Mouse (Mus musculus) left cerebral cortex, postnatal 25 days (tissue): ENCODE measurements around the gene Ywhae. TPM values are rescaled to one million over a fixed set of nuclear protein-coding genes. Genes with fewer than 3 reads are reported as not detected.
"Not testable (repeated sequence)": the region's sequence is repeated elsewhere in the genome, so short reads cannot be mapped to it uniquely, and the experiment has no call there.

Experiments
- DNase-seq, 2 experiments: peaks; one replicate each; pipeline ENCODE4 v3.0.0; 2022; ENCODE audit warnings: low spot score in 2 of 2, mixed read lengths in 1 of 2
- intact Hi-C: fragments of 180-260 bp; cut with DNase I; formaldehyde crosslinking; loops from one replicate; pipeline ENCODE4 v1.15.1; 2025
- total RNA-seq, 2 experiments: library from RNA; stranded (reverse); gene quantifications; 2 replicates each; pipeline ENCODE4 v1.2.3; 2021

Gene Ywhae
- total RNA-seq, result 1,000 to 10,000 TPM in 1 of 2 experiments, 100 to 1,000 TPM in 1; 981 to 1,083 TPM

DNA sequence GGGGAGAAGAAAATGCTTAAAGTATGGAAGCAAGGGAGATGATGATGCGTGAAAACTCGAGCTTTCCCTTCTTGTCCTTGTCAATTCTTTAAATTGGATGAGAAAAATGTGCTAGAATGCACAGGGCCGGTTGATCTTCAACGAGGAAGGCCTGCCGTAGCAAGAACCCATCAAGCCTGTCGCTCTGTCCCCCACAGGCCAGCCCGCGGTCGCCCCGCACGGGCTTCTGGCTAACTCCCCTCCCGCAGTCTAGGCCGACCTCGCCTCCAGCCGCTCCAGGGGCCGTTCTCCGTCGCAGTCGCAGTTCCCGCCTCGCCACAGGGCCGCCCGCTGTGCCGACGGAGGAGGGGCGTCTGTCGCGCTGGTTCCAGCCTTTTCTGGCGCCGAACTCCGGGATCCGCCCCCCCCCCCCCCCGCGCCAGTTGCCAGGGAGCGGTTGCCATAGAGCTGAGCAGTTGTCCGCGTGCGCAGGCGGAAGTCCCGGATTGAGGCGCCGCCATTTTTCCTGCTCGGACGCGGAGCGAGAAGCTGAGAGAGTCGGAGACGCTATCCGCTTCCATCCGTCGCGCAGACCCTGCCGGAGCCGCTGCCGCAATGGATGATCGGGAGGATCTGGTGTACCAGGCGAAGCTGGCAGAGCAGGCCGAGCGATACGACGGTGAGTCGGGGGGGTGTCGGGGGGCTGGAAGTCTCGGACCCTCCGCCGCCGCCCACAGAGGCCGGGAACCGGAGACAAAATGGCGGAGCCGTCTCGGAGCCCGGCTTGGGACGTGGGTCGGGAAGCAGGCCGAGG lies at the start of gene Ywhae:
Gene Ywhae, plus strand, starts transcription at position 436 of the 793 bp plus-strand sequence.
- intact Hi-C loops, result loop anchor here (2.0 kb wide), 1 partner anchor 54 kb away; the partner anchor contains the start of gene Crk
- DNase-seq, result peak; percentile 91 to 95

DNA sequence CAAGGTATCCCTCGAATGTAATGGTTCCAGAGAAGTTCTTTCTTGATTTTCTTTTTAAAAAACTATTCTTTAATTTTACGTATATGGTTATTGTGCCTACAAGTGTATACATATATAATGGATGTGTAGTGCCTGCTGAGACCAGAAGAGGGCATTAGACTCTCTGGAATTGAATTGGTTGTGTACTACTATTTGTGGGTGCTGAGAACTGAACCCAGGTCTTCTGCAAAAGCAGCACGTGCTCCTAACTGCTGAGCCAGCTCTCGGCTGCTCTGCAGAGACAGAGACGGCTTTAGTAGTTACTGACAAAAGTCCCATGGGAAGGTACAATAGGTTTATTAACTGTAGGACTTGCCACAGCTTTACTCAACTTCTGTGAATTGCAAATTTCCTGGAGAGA lies 48.2 kb upstream of the Ywhae start:
- intact Hi-C loops, result no loop called here
- DNase-seq, result no peak

DNA sequence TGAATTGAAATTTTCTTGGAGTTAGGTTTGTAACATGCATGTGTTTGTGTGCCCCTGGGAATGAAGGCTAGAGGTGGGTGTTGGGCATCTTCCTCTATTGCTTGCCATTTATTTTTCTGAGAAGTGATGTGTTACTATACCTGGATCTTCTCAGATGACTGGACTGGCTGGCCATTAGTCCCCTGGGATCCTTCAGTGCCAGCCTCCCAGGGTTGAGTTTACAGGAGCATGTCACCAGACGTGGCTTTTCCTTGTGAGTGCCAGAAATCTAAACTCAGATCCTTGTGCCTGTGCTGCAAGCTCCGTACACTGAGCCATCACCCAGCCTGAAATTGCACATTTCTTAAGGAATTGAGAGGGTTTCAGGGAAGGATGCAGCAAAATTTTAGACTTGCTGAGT lies 47.7 kb upstream of the Ywhae start:
- no peak for DNase-seq
- intact Hi-C loops, result no loop called here

DNA sequence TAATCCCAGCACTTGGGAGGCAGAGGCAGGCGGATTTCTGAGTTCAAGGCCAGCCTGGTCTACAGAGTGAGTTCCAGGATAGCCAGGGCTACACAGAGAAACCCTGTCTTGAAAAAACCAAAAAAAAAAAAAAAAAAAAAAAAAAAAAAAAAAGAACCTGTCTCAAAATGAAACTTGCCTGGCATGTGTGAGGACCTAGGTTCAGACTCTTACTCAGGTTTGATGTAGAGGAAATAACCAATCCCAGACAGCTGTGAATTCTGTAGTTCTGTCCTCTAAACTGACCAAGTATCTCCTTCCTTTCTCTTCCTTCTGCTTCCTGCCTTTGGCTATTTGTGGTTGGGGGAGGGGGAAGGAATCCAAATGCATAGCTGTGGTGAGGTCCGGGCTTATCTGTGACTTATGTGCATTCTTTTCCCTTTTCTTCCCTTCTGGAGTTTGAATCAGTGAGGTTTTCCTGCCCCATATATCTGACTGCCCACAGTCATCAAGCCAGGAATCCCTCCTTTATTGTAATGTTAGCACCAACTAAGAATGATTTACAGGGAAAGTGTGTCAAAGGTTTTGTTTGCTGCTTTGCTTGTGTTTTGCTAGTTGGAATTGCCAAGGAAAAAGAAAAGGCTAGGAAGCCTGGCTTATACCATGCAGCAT lies 45.2 kb upstream of the Ywhae start:
- intact Hi-C loops, result no loop called here
- DNase-seq, result no peak

DNA sequence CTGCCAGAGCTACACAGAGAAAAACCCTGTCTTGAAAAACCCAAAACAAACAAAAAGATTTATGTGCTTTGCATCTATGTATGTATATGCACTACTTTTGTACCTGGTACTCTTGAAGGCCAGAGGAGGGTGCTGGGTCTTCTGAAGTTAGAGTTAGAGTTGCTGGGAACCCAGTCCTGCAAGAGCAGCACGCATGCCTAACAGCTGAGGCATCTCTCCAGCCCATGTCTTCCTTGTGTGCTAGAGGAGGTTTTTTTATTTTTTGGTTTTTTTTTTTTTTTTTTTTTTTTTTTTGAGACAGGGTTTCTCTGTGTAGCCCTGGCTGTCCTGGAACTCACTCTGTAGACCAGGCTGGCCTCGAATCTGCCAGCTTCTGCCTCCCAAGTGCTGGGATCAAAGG lies 44.5 kb upstream of the Ywhae start:
- intact Hi-C loops, result no loop called here
- DNase-seq, result no peak

DNA sequence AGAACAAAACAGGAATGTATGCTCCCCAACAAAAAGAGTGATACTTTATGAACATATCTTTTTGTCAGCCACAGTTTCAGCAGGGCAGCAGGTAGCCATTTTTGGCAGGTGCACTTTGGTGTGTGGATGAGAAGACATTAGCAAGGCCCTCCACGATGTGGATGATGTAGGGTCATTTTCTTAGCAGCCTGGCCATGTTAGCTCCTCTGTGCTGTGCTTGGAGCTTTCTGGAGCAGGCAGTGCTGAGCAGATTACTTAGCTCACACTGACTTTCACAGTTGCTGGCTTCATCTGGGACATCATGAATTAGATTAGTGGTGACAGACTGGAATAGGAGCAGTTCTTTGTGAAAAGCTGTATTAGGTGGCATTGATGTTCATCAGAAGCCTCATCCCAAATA lies 42.7 kb upstream of the Ywhae start:
- intact Hi-C loops, result no loop called here
- DNase-seq, result no peak

DNA sequence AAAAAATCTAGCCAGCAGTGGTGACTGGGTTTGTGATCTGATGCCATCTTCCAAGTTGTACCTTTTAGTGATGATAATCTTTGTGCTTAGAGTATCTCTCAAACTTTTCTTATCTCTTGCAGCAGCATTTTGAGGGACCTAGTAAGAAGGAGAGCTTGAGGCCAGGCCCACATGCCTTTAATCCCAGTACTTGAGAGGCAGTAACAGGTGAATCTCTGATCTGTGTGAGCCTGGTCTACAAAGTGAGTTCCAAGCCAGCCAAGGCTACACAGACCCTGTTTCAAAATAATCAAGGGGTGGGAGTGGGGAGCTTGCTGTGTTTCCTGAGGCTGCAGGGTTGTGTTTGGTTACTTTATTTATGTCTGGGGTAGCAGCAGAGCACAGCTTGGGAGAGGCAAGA lies 41.6 kb upstream of the Ywhae start:
- DNase-seq, result no peak
- intact Hi-C loops, result no loop called here

DNA sequence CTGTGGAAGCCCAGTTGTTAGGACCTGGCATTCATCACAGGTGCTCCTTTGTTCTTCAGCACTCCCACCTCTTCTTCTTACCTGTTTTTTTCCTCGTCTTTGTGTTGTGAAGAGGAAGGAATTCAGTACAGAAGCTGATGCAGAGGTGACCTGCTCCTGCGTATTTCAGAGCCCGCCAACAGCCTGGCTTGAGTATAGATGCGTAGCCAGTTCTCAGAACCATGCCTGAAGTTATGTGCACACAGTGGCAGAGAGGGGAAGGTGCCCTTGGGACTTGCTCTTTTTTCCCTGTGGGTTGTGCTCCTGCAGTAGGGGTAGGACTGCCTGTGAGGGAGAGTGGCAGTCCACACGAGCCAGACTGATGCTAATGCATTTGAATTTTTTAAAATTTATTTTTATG lies 39.1 kb upstream of the Ywhae start:
- DNase-seq, result no peak
- intact Hi-C loops, result no loop called here

DNA sequence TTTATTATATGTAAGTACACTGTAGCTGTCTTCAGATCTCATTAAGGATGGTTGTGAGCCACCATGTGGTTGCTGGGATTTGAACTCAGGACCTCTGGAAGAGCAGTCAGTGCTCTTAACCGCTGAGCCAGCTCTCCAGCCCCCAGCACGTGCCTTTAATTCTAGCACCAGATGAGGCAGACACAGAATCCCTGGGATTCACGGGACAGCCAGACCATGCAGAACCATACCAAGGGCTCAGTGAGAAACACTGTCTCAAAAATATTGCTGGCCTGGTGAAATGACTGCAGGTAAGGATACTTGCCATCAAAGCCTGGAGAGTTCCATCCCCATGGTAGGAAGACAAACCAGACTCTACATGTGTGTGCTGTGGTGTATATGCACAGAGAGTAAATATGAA lies 35.2 kb upstream of the Ywhae start:
- DNase-seq, intact Hi-C loops: not testable (repeated sequence)

DNA sequence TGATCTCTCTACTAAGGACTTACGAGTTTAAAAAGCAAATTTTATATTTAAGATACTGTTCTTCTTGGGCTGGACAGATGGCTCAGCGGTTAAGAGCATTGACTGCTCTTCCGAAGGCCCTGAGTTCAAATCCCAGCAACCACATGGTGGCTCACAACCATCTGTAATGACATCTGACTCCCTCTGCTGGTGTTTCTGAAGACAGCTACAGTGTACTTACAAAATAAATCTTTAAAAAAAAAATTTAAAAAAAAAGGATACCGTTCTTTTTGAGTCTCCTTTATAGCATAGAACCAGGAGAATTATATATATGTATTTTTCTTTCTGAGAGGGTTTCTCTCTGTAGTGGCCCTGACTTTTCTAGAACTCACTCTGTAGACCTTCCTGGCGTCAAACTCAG lies 32.1 kb upstream of the Ywhae start:
- no peak for DNase-seq
- intact Hi-C loops, result no loop called here

DNA sequence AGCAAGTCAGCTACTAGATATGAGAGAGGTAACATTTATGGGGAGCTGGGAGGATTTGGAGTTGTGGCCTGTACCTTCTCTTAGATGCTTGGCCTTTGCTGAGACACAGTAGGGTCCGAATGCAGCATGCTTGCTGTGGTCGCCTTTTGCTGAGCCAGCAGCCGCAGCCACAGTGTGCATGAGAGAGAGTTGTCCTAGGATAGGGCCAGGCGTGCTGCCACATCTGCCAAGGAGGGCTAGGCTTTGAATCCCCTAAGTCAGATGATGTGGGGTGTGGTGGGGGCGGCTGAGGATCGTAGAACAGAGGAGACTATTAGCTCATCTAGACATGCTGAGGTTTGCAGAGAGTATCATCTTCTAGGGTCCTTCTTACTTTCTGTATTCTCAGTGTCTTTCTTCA lies 29.9 kb upstream of the Ywhae start:
- intact Hi-C loops, result no loop called here
- no peak for DNase-seq

DNA sequence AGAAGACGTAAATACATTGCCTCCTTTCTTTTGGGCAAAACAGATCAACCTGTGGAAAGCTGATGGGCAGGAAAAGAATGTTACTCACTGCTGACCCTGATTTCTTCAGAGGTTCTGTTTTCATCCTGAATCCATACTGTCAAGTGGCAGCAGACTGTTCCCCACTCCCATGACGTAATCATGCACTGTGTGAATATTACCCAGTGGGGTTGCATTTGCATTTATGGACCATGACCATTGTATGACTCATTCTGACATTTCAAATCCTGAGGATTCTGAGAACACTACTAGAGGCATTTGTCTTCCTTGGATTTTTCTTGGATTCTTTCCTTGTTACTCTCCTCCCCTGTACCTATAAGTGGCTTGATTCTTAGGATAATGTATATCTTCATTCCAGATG lies 28.9 kb upstream of the Ywhae start:
- intact Hi-C loops, result no loop called here
- DNase-seq, result peak in 1 of 2 experiments; percentile 43

DNA sequence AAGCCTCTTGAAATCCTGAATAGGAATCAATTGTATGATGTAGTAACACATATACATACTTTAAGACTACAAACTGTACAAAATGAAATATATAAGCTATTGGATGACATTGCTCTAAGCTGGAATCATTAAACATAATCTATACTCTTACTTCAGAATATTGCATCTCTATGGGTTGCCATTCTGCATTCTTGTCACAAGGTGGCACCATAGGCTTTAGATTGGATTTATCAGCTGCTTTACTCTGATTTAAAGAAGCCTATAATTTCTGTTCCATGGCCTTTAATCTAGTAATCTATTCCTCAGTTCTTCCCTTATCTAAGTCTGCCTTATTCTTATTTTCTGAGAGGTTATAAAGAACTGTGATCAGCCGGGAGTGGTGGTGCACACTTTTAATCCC lies 18.7 kb upstream of the Ywhae start:
- no peak for DNase-seq

DNA sequence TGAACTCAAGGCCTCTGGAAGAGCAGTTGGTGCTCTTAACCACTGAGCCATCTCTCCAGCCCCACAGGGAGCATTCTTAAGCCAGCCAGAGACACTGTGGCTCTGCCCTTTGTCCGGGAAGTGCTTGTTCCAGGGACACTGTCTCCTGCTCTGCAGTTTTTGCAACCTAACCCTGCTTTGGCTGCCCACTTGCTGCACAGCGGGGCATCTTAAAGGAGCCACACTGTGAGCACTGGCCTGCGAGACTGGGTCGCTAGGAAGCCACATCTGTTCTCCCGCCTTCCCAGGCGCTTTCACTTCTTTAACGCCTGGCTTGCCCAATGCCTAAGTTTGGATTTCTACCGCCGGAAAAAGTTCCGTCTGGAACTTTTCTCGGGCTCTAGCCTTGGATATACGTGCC lies 17.1 kb upstream of the Ywhae start:
- no peak for DNase-seq

More for the DNA sequence above, 18.7 kb upstream of the Ywhae start:
- intact Hi-C loops, result no loop called here

DNA sequence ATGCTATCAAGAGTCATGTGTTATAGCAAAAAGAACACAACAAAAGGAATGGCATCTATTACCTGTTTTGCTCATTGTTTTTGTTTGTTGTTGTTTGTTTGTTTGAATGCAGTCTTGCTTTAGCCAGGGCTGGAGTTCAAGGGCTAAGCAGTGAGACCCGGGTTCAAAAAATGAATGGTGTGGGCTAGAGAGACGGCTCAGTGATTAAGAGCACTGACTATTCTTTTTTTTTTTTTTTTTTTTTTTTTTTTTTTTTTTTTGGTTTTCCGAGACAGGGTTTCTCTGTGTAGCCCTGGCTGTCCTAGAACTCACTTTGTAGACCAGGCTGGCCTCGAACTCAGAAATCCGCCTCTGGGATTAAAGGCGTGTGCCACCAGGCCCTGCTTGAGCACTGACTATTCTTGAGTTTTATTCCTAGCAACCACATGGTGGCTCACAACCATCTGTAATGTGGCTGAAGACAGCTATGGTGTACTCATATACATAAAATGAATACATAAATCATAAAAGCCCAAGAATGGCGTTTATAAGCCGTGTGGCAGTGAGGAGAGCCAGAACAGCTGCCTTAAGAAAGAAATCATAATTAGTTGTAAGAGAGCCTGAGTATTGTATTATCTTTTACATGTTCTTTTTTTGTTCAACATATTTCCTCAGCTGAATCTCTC lies 15.9 kb upstream of the Ywhae start:
- intact Hi-C loops, result no loop called here
- no peak for DNase-seq

More for the DNA sequence above, 17.1 kb upstream of the Ywhae start:
- intact Hi-C loops, result no loop called here

DNA sequence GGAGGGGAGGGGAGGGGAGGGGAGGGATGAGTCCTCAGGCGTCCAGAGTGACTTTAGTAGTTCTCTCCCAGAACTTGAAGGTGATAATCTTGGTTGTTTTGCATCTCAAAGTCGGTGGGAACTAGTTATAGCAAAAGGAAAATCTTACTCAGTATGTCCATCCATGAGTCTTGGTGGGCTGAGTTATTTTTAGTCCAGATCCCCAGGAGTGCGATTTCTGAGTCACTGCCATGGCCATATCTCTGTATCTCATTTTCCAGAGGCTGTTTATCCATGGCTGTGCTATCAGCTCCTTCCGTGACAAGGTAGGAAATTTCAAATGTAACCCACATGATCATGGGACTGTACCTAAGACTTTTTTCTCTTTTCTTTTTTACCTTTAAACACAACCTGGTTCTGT lies 10.3 kb upstream of the Ywhae start:
- no peak for DNase-seq
- intact Hi-C loops, result no loop called here

DNA sequence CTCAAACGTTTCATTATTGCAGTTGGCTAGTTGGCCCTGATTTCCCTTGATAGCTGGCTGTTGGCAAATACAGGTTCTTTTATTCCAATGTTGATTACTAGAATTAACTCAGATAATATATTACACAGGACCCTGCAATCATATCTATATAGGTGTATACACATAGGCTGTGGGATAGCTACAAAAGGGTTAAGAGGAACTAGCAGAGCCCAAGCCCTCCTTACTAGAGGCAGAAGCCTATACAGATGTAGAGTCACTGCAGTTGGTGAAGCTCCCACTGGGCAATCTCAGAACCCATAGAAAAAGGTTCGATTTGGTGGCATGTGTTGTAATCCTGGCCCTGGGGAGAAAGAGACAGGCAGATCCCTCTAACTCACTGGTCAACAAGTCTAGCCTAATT lies 5.5 kb upstream of the Ywhae start:
- intact Hi-C loops, result no loop called here
- no peak for DNase-seq

DNA sequence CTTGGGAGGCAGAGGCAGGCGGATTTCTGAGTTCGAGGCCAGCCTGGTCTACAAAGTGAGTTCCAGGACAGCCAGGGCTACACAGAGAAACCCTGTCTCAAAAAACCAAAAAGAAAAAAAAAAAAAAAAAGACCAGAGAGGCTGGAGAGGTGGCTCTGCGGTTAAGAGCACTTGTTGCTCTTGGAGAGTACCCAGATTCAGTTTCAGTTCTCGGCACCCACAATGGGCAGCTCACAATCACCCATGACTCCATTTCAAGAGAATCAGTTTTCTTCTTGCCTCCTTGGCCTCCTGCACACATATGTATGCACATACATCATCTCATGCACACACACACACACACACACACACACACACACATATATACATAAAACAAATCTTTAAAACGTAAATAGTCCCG lies 5.0 kb upstream of the Ywhae start:
- intact Hi-C loops, result not testable (repeated sequence)

DNA sequence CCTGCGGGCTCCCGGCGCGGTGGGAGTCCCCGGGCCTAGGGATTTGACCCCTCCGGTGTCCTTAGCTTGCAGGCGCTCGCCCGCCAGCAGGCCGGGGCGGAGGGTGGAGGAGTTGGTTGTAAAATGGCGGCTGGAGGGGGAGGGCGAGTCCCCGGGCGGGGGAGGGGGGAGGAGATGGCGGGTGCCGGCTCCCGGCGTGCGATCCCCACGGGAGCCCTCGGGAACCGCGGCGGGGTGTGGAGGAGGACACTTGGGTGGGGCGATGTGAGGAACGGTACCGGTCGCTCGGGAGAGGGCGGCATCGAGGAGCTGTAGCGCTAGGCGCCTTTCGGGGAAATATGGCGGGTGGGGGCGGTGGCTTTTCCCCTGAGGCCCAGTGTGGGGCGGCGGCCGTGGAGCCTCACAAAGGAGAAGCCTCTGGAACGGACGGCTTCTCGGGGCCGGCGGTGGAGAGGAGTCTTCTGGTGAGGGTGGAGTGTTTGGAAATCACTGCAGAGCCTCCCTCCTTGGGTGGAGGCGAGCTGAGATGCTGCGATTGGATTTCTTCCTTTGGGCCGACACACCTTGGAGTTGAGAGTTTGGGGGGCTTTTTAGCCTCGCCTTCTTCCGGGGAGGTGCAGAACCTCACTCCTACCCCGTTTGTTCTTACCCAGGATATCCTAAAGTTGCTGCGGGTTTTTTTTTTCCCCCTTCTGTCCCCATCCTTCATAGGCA lies 715 bp downstream of the Ywhae start:
- peak; percentile 70 to 76 for DNase-seq
- intact Hi-C loops, result loop anchor here (2.0 kb wide), 1 partner anchor 55 kb away; the partner anchor contains the start of gene Crk

More for the DNA sequence above, 5.0 kb upstream of the Ywhae start:
- DNase-seq, result not testable (repeated sequence)
